Mouse (Mus musculus) E14TG2a.4 (cell line): ENCODE results near the gene Kmt2a.

ENCODE experiments used
- H3K27me3 ChIP-seq: 2 replicates; pipeline ENCODE4 v1.6.1; 2014; ENCODE audit warnings: low read length, control low read depth; ENCODE audit not compliant: insufficient read depth
- H3K36me3 ChIP-seq: 2 replicates; pipeline ENCODE4 v1.6.1; 2014; ENCODE audit warnings: low read length, control low read depth; ENCODE audit not compliant: insufficient read depth
- H3K4me1 ChIP-seq: replicated peaks from 2 replicates; pipeline ENCODE4 v1.6.1; 2014; ENCODE audit warnings: low read depth, low read length, control low read depth
- H3K4me3 ChIP-seq: replicated peaks from 2 replicates; pipeline ENCODE4 v1.5.1; 2014; ENCODE audit warnings: mild to moderate bottlenecking, low read length
- H3K9me3 ChIP-seq: 2 replicates; pipeline ENCODE4 v1.6.1; 2014; ENCODE audit warnings: low read length, control low read depth
- CTCF ChIP-seq: conservative IDR thresholded peaks from 2 replicates; pipeline ENCODE4 v1.5.1; 2014; ENCODE audit warnings: low read length
- NANOG ChIP-seq: IDR thresholded peaks from 2 replicates; pipeline ENCODE4 v1.6.1; 2014; ENCODE audit warnings: borderline replicate concordance, low read length, mixed read lengths
- POU5F1 ChIP-seq: IDR thresholded peaks from 2 replicates; pipeline ENCODE4 v1.6.1; 2014; ENCODE audit warnings: low read length, borderline replicate concordance

The Kmt2a gene

GRCm38 (mm10) chr9:44905620-44906019 is 24.5 kb upstream of the Kmt2a start:
- H3K9me3 ChIP-seq = no peaks in the 10 kb centered on the region
- no peaks in the 10 kb centered on the region for H3K4me1 ChIP-seq
- no peaks in the 10 kb centered on the region for H3K27me3 ChIP-seq
- peaks cover 5% of the 10 kb centered on the region for H3K36me3 ChIP-seq
- no peak for TF ChIP-seq CTCF
- no peak for TF ChIP-seq POU5F1
- TF ChIP-seq NANOG = no peak
- no peak overlapping the region for H3K4me3 ChIP-seq

DNA sequence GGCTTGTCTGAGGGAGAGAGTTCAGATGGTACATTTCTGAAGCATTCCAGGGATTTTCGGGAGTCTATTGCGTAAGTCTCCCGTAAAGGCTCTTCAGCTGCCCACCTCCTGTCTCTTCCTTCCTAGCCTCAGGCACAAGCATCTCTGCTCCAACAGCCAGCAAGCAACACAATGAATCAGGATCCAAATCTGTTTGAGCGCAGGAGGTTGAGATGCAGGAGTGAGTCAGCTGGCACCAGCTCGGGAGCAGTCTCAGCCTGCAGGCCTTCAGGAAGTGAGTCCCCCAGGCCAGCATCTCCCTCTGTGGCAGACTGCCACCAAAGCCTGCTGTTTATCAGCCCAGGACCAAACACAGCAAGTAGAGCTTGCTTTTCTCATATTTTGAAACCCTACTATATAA is 23.9 kb upstream of the Kmt2a start:
- Histone ChIP-seq H3K4me1 (no peaks in the 10 kb centered on the region), H3K36me3 (no peaks in the 10 kb centered on the region; the same call in 1 of the 2 replicates), H3K4me3 (no peak overlapping the region), H3K27me3 (no peaks in the 10 kb centered on the region), H3K9me3 (no peaks in the 10 kb centered on the region)
- TF ChIP-seq POU5F1 (no peak), CTCF (no peak), NANOG (no peak)

DNA sequence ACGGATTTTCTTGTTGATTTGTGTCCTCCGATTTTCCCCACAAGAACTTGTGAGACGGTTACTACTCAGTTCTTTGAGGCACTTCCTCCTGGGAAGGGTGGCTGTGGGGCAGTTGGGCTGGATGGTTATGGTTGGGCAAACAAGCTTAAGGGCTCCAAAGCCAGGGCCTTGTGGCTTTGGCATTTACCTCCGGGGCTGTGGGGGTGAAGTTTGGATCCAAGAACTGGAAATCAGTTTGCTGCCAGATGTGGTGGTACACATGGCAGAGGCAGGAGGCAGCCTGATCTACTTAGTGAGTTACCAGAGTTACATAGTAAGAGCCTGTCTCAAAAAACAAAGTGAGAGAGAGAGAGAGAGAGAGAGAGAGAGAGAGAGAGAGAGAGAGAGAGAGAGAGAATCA is 22.8 kb upstream of the Kmt2a start:
- Histone ChIP-seq H3K36me3 (no peaks in the 10 kb centered on the region), H3K9me3 (no peaks in the 10 kb centered on the region), H3K4me3 (no peak overlapping the region), H3K4me1 (no peaks in the 10 kb centered on the region), H3K27me3 (no peaks in the 10 kb centered on the region)
- TF ChIP-seq CTCF (no peak), NANOG (no peak), POU5F1 (no peak)

DNA sequence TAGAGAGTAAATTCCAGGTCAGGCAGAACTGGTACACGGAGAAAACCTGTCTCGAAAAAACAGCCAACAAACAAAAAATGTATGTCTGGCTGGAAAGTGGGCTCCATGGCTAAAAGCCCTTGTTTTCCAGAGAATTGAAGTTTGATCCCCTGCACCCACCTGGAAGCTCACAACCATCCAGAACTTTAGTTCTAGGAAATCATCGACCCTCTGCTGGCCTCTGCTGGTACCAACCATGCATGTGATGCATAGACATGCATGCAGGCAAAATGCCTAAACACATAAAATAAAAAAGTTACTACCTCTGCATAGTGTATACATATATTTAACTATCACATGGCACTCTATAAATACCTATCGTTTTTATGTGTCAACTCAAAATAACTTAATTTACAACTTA is 19.3 kb upstream of the Kmt2a start:
- H3K9me3 ChIP-seq = no peaks in the 10 kb centered on the region
- H3K4me3 ChIP-seq = no peak overlapping the region
- H3K27me3 ChIP-seq = no peaks in the 10 kb centered on the region
- H3K36me3 ChIP-seq = no peaks in the 10 kb centered on the region
- H3K4me1 ChIP-seq = no peaks in the 10 kb centered on the region
- TF ChIP-seq CTCF (0 out of 2 replicates have a peak, but pooled peaks have one; percentile 5), POU5F1 (no peak)

GRCm38 (mm10) chr9:44899716-44900115 is 18.6 kb upstream of the Kmt2a start:
- Histone ChIP-seq H3K9me3 (no peaks in the 10 kb centered on the region), H3K4me1 (no peaks in the 10 kb centered on the region), H3K36me3 (no peaks in the 10 kb centered on the region), H3K4me3 (no peak overlapping the region), H3K27me3 (no peaks in the 10 kb centered on the region)
- TF ChIP-seq NANOG (no peak), CTCF (no peak), POU5F1 (no peak)

GRCm38 (mm10) chr9:44897024-44897423 is 15.9 kb upstream of the Kmt2a start:
- Histone ChIP-seq H3K4me1 (no peaks in the 10 kb centered on the region), H3K36me3 (no peaks in the 10 kb centered on the region), H3K9me3 (no peaks in the 10 kb centered on the region), H3K4me3 (no peak overlapping the region), H3K27me3 (no peaks in the 10 kb centered on the region)
- TF ChIP-seq CTCF = no peak

DNA sequence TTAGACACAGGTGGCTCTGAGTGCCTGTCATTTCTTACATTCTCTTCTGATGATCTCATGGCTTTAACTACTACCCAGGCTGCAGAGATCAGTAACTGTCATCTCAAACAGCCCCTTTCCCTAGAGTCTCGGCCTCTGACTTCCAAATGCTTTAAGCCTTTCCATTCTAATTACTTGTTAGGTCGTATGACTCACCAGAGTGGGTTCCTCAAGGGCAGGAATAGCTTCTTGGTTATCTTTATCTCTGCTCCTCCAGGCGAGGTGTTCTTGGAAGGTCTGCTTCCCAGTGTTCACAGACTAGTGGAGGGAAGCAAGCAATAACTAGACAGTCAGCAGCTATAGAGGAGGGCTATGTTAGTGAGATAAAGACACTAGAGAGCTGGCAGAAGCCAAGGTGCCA is 11.6 kb upstream of the Kmt2a start:
- H3K9me3 ChIP-seq = no peaks in the 10 kb centered on the region
- no peaks in the 10 kb centered on the region for H3K27me3 ChIP-seq
- H3K4me1 ChIP-seq = peaks cover 14% of the 10 kb centered on the region
- no peak overlapping the region for H3K4me3 ChIP-seq
- TF ChIP-seq NANOG (no peak), CTCF (no peak), POU5F1 (no peak)
- no peaks in the 10 kb centered on the region for H3K36me3 ChIP-seq

GRCm38 (mm10) chr9:44891210-44891609 is 10.1 kb upstream of the Kmt2a start:
- H3K27me3 ChIP-seq = 0 out of 2 replicates have a peak, but pooled peaks cover under 1% of the 10 kb centered on the region
- peaks cover 14% of the 10 kb centered on the region for H3K4me1 ChIP-seq
- no peak overlapping the region for H3K4me3 ChIP-seq
- TF ChIP-seq NANOG (no peak), POU5F1 (no peak), CTCF (no peak)
- H3K9me3 ChIP-seq = no peaks in the 10 kb centered on the region
- no peaks in the 10 kb centered on the region for H3K36me3 ChIP-seq

DNA sequence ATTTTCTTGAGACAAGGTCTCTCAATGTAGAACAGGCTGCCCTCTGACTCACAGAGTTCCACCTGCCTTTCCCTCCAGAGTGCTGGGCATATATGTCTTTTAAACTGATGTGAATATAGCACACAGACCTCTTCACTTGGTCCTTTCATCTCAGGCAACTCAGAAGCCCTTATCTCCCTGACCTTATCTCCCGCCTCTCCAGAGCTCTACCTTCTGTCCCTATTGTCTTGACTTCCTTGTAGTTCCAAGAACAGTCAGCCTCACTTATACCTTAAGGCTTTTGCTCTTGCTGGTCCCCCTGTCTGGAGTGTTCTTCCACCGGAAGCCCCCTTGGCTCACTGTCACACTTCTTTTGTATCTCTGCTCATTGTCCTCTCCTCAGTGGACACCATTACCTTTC is 9.0 kb upstream of the Kmt2a start:
- no peak for TF ChIP-seq NANOG
- no peak for TF ChIP-seq POU5F1
- Histone ChIP-seq H3K9me3 (no peaks in the 10 kb centered on the region), H3K27me3 (peaks cover 6% of the 10 kb centered on the region; the same call in 1 of the 2 replicates), H3K4me3 (no peak overlapping the region), H3K4me1 (peaks cover 14% of the 10 kb centered on the region), H3K36me3 (no peaks in the 10 kb centered on the region)

GRCm38 (mm10) chr9:44888114-44888624 is 7.1 kb upstream of the Kmt2a start:
- TF ChIP-seq NANOG = no peak
- no peaks in the 10 kb centered on the region for H3K9me3 ChIP-seq
- H3K27me3 ChIP-seq = peaks cover 16% of the 10 kb centered on the region
- H3K4me1 ChIP-seq = peaks cover 17% of the 10 kb centered on the region
- no peaks in the 10 kb centered on the region for H3K36me3 ChIP-seq
- H3K4me3 ChIP-seq = no peak overlapping the region
